Mouse (Mus musculus): Measurements from ENCODE around the gene Rtn4. TPM values are rescaled to one million over a fixed set of nuclear protein-coding genes. Genes with fewer than 3 reads are reported as not detected.

Rtn4 gene
- total and polyA plus RNA-seq, 2 experiments from 2014 or later = 167 to 400 TPM

- no peak overlapping the region for H3K4me3 ChIP-seq (ENCODE audit: low read depth, low read length)
- peaks cover 12% of the 10 kb centered on the region for H3K4me1 ChIP-seq (ENCODE audit: insufficient read depth)
- no peak for TF ChIP-seq CTCF (IDR thresholded peaks at IDR 0.05; ENCODE audit: low read depth)
- no peaks in the 10 kb centered on the region for H3K27me3 ChIP-seq (ENCODE audit: insufficient read depth, low read length)
- WGBS = 6% methylated on average over 1 of the region's 1 CpGs
- H3K36me3 ChIP-seq (ENCODE audit: insufficient read depth) = peaks cover under 1% of the 10 kb centered on the region; the same call in 1 of the 2 replicates
- H3K27ac ChIP-seq (ENCODE audit: low read depth, low read length) = peak overlapping the region; percentile 81; the same call in 1 of the 2 replicates
- DNase-seq (no peak), ATAC-seq (peak; percentile 25)
- H3K9me3 ChIP-seq (ENCODE audit: low read length) = no peaks in the 10 kb centered on the region
- no peak overlapping the region for H3K4me2 ChIP-seq (ENCODE audit: low read depth)
- no peak overlapping the region for H3K9ac ChIP-seq
Measured at GRCm38 (mm10) chr11:29788499-29788898, 95.8 kb downstream of the Rtn4 start.

DNA sequence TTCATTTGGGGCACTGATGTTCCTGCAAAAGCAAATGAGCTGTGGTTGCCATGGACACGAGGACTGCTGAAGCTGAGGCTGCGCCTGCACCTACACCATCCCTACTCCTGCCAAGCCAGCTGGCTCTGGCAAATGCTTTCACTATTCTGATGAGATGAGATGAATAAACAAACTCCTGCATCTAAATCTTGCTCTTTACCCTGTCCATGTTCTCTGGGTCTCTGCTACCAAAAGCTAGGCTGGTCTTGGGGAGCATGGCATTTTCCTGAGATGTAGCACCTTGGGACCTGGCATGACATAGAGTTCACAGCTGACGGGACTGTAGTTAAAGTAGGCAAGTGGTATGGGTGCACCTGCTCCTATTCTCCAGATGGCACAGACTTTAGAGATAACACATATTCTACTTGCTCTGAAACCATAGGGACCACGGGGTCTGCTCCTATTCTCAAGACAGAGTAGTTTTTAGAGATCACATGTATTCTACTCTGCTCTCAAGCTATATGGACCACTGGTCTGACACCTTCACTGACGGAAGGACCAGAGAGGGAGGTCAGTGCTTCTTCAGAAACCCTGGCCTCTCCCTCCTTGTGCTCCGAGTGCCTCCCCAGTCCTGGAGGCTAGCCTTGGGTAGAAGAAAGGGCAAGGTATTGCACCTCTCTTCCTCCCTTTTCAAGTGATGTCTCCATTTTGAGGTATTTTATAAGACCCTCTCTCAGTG is 96.3 kb downstream of the Rtn4 start:
- 45% methylated on average over 6 of the region's 6 CpGs for WGBS
- peak; percentile 99 for ATAC-seq
- Histone ChIP-seq H3K9ac (no peak overlapping the region), H3K4me2 (ENCODE audit: low read depth) (no peak overlapping the region), H3K9me3 (ENCODE audit: low read length) (no peaks in the 10 kb centered on the region), H3K36me3 (ENCODE audit: insufficient read depth) (no peaks in the 10 kb centered on the region), H3K27ac (ENCODE audit: low read depth, low read length) (peak overlapping the region; percentile 81), H3K27me3 (ENCODE audit: insufficient read depth, low read length) (no peaks in the 10 kb centered on the region), H3K4me1 (ENCODE audit: insufficient read depth) (peaks cover 12% of the 10 kb centered on the region), H3K4me3 (ENCODE audit: low read depth, low read length) (no peak overlapping the region)
- DNase-seq = peak; percentile 88
- TF ChIP-seq CTCF (IDR thresholded peaks at IDR 0.05; ENCODE audit: low read depth) = no peak

- no peak overlapping the region for H3K9ac ChIP-seq
- H3K4me3 ChIP-seq (ENCODE audit: low read depth, low read length) = no peak overlapping the region
- ATAC-seq = no peak
- peaks cover 17% of the 10 kb centered on the region for H3K4me1 ChIP-seq (ENCODE audit: insufficient read depth)
- H3K36me3 ChIP-seq (ENCODE audit: insufficient read depth) = no peaks in the 10 kb centered on the region
- no peak for TF ChIP-seq CTCF (IDR thresholded peaks at IDR 0.05; ENCODE audit: low read depth)
- DNase-seq = no peak
- WGBS = 89% methylated on average over 2 of the region's 2 CpGs
- no peak overlapping the region for H3K4me2 ChIP-seq (ENCODE audit: low read depth)
- no peaks in the 10 kb centered on the region for H3K9me3 ChIP-seq (ENCODE audit: low read length)
- H3K27me3 ChIP-seq (ENCODE audit: insufficient read depth, low read length) = no peaks in the 10 kb centered on the region
- H3K27ac ChIP-seq (ENCODE audit: low read depth, low read length) = no peak overlapping the region
Measured at GRCm38 (mm10) chr11:29790796-29791195, 98.0 kb downstream of the Rtn4 start.

Other genes with a start within 250 kb of the Rtn4 start
- 3.5 and 4.5 TPM in 2 replicates for gene Prorsd1, start 177.9 kb upstream of the Rtn4 start, total RNA-seq (2014; rRNA removed)
- 5.9 and 6.5 TPM in 2 replicates for gene Prorsd1, start 177.9 kb upstream of the Rtn4 start, polyA plus RNA-seq (2015; fragmentation: Nextera tagmentation; extraction: Ambion mirVana)
- 32.4 and 43.9 TPM in 2 replicates for gene Mtif2, start 166.5 kb upstream of the Rtn4 start, total RNA-seq (2014; rRNA removed)
- 23.0 and 35.5 TPM in 2 replicates for gene Mtif2, start 166.5 kb upstream of the Rtn4 start, polyA plus RNA-seq (2015; fragmentation: Nextera tagmentation; extraction: Ambion mirVana)
- not detected in 2 replicates for gene Clhc1, start 145.0 kb upstream of the Rtn4 start, total RNA-seq (2014; rRNA removed)
- 0.16 TPM in 1 of 2 replicates, not detected in the other for gene Clhc1, start 145.0 kb upstream of the Rtn4 start, polyA plus RNA-seq (2015; fragmentation: Nextera tagmentation; extraction: Ambion mirVana)
- 847 and 1,128 TPM in 2 replicates for gene Rps27a, start 144.8 kb upstream of the Rtn4 start, total RNA-seq (2014; rRNA removed)
- 599 and 871 TPM in 2 replicates for gene Rps27a, start 144.8 kb upstream of the Rtn4 start, polyA plus RNA-seq (2015; fragmentation: Nextera tagmentation; extraction: Ambion mirVana)
- gene 4931440F15Rik, start 132.7 kb downstream of the Rtn4 start, total RNA-seq (2014; rRNA removed) = 0.52 and 0.54 TPM in 2 replicates
- gene 4931440F15Rik, start 132.7 kb downstream of the Rtn4 start, polyA plus RNA-seq (2015; fragmentation: Nextera tagmentation; extraction: Ambion mirVana) = 0.24 and 0.29 TPM in 2 replicates